Mouse (Mus musculus) neural tube, embryonic 14.5 days (tissue): ENCODE data around the gene Ier2. TPM values are rescaled to one million over a fixed set of nuclear protein-coding genes. Genes with fewer than 3 reads are reported as not detected.
"Not testable (repeated sequence)": the region's sequence is repeated elsewhere in the genome, so short reads cannot be mapped to it uniquely, and the experiment has no call there.

Experiments
- ATAC-seq: fragments of 200-750 bp; cut with Nextera tagmentation; 2 replicates; pipeline ENCODE4 v1.8.0; 2017; ENCODE audit warnings: low read depth, mild to moderate bottlenecking, moderate TSS enrichment, moderate library complexity
- H3K27ac ChIP-seq: fragments of 300-500 bp; sonication (generic); 2 replicates; pipeline ENCODE4 v1.5.1; 2014; ENCODE audit warnings: low read depth, mild to moderate bottlenecking, control low read depth, low read length, moderate library complexity, mixed read lengths
- H3K27me3 ChIP-seq: fragments of 300-500 bp; sonication (generic); 2 replicates; pipeline ENCODE4 v1.6.1; 2014; ENCODE audit warnings: low read length; ENCODE audit not compliant: control insufficient read depth, insufficient read depth
- H3K36me3 ChIP-seq: fragments of 300-500 bp; sonication (generic); 2 replicates; pipeline ENCODE4 v1.6.1; 2014; ENCODE audit warnings: low read length, mixed read lengths; ENCODE audit not compliant: control insufficient read depth, insufficient read depth
- H3K4me1 ChIP-seq: fragments of 300-500 bp; sonication (generic); 2 replicates; pipeline ENCODE4 v1.6.1; 2014; ENCODE audit warnings: low read length; ENCODE audit not compliant: control insufficient read depth, insufficient read depth
- H3K4me2 ChIP-seq: fragments of 300-500 bp; sonication (generic); 2 replicates; pipeline ENCODE4 v1.6.1; 2014; ENCODE audit warnings: mild to moderate bottlenecking, low read depth, low read length, control low read depth
- H3K4me3 ChIP-seq: fragments of 300-500 bp; sonication (generic); 2 replicates; pipeline ENCODE4 v1.5.1; 2014; ENCODE audit warnings: low read depth, low read length, control low read depth, mixed read lengths
- H3K9ac ChIP-seq: fragments of 300-500 bp; sonication (generic); replicated peaks from 2 replicates; pipeline ENCODE4 v1.6.1; 2014; ENCODE audit warnings: low read depth, mild to moderate bottlenecking, control low read depth, low read length, mixed read lengths
- H3K9me3 ChIP-seq: fragments of 300-500 bp; sonication (generic); 2 replicates; pipeline ENCODE4 v1.6.1; 2016; ENCODE audit warnings: low read length; ENCODE audit not compliant: control insufficient read depth
- WGBS: fragments of 180-500 bp; shearing (Covaris S2); extraction: QIAGEN DNeasy Blood & Tissue Kit; methylation state at CpG from one replicate; pipeline ENCODE4 v1.1.7; 2014; 5-methylcytosine and 5-hydroxymethylcytosine counted together
- polyA plus RNA-seq: library from polyadenylated mRNA; unstranded; fragments of >200 nt; fragmentation: Nextera tagmentation; extraction: Ambion mirVana; gene quantifications from 2 replicates; pipeline ENCODE4 v1.2.1, GENCODE M21; 2014

Gene Ier2
- polyA plus RNA-seq, 1 experiment from 2014 or later: 14.4 TPM

DNA sequence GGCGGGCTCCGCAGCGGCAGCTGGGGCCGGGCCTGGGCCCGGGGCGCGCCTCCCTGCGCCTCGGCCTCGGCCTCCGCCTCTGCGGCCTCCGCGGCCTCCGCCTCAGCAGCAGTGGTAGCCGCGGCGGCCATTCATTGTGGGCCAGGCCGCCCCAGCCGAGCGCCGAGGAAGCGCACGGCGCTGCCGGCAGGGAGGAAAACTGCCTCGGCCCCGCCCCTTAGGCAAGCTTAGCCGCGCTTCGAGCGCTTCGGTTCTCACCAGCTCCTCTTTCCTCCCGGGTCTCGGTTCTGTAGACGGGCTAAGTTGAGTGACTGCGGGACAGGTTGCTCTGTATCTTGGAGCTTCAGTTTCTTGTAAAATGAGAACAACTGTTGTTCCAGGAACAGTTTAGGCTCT is 25.1 kb upstream of the Ier2 start, which contains the start of gene Nacc1:
Gene Nacc1, minus strand, starts transcription at position 158 of the 396 bp plus-strand sequence.
- H3K27ac ChIP-seq: peak within 1 kb of the TSS; percentile 84
- no peaks in the 10 kb centered on the region for H3K36me3 ChIP-seq
- H3K9me3 ChIP-seq: no peaks in the 10 kb centered on the region
- peak; percentile 90 for ATAC-seq
- peak within 1 kb of the TSS; percentile 99 for H3K4me3 ChIP-seq
- WGBS: 0% methylated on average over 29 of the region's 37 CpGs
- H3K4me1 ChIP-seq: peaks cover 38% of the 10 kb centered on the region
- peak within 1 kb of the TSS; percentile 82 for H3K4me2 ChIP-seq
- peak within 1 kb of the TSS; percentile 100 for H3K9ac ChIP-seq
- no peaks in the 10 kb centered on the region; the same call in 1 of the 2 replicates for H3K27me3 ChIP-seq

DNA sequence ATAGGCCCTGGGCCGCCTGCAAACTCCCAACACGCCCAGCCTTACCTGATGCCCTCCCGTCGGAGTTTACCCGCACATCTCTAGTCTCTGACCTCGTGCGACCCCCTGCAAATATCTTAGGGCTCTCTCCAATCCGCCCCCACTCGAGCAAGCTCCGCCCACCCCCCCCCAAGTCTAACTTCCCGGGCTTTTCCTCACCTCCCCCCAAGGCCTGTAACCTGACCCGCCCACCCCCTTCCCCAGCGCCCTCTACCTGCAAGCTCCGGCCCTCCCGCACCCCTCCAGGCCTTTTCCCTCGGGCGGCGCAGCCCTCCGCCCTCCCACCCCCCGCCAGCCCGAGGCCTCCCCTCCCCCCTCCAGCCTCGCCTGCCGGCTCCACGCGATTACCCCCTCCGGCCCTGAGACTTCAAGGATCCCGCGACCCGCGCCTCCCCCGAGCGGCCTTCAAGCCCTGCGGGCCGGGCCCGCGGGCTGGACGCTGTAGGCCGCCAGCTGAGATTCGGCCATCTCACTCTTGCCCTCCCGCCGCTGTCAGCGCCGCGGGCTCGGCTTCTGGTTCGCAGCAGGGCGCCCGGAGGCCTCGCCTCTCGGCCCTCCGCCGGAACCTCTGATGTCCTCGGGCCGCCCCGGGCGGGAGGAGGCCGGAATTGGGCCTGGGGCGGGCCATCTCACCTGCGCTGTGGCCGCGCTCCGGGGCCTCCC is 24.5 kb upstream of the Ier2 start:
- peak; percentile 26 for ATAC-seq
- Histone ChIP-seq H3K27me3 (no peaks in the 10 kb centered on the region; the same call in 1 of the 2 replicates), H3K9ac (peak overlapping the region; percentile 100), H3K4me1 (peaks cover 38% of the 10 kb centered on the region), H3K4me2 (peak overlapping the region; percentile 82), H3K9me3 (no peaks in the 10 kb centered on the region), H3K27ac (peak overlapping the region; percentile 84), H3K4me3 (peak overlapping the region; percentile 99), H3K36me3 (no peaks in the 10 kb centered on the region)
- WGBS: under 1% methylated on average over 55 of the region's 62 CpGs

- H3K4me1 ChIP-seq: peaks cover 38% of the 10 kb centered on the region
- no peak for ATAC-seq
- H3K4me3 ChIP-seq: peak within 1 kb of the TSS; percentile 99
- H3K36me3 ChIP-seq: no peaks in the 10 kb centered on the region
- H3K27me3 ChIP-seq: no peaks in the 10 kb centered on the region; the same call in 1 of the 2 replicates
- H3K27ac ChIP-seq: peak within 1 kb of the TSS; percentile 84
- peak within 1 kb of the TSS; percentile 100 for H3K9ac ChIP-seq
- H3K4me2 ChIP-seq: peak within 1 kb of the TSS; percentile 82
- H3K9me3 ChIP-seq: no peaks in the 10 kb centered on the region
- WGBS: 9% methylated on average over 20 of the region's 20 CpGs
Measured at GRCm38 (mm10) chr8:84686191-84687002, 23.7 kb upstream of the Ier2 start, which contains the start of gene Trmt1. TSS of gene Trmt1 (plus strand) at chr8:84686307.

DNA sequence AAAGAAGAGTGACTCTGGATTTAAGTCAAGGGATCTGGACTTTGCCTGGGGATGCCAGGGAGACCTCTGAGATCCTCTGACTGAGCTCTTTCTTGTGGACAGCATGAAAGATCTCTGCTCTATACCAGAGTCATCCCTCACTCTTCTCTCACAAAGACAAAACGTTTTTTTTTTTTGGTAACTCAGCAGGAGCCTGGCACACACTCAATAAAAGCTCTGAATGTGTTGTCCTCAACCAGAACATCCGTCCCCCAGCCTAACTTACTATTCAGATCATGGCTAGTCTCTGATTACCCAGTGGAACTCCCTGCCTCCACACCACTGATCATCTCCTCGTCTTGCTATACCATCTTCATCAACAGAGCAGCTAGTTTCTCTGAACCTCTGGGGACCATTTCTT is 21.9 kb upstream of the Ier2 start:
- peaks cover 31% of the 10 kb centered on the region for H3K4me1 ChIP-seq

DNA sequence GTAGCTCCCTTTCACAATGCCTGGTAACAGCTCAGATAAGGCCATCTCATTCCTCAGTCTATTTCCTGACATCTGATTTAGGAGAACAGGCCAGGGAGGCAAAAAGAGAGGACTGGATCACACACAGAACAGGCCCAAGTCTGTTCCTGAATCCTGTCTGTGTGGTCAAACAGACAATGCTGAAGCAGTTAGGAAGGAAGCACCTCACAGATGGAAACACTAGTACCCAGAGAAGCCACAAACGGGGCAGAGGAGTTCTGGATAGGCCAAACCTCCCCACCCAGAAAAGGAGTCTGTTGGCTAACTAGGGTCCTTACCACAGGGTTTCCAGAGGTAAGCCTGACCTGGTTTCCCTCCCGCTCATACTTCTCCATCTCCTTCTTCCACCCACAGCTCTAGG is 19.6 kb upstream of the Ier2 start:
- Histone ChIP-seq H3K4me3 (no peak overlapping the region), H3K9me3 (no peaks in the 10 kb centered on the region), H3K9ac (no peak overlapping the region), H3K36me3 (no peaks in the 10 kb centered on the region), H3K4me2 (no peak overlapping the region), H3K4me1 (peaks cover 22% of the 10 kb centered on the region), H3K27me3 (no peaks in the 10 kb centered on the region; the same call in 1 of the 2 replicates), H3K27ac (no peak overlapping the region)
- WGBS: 87% methylated on average over 2 of the region's 2 CpGs
- no peak for ATAC-seq

More for the DNA sequence above, 21.9 kb upstream of the Ier2 start:
- no peak overlapping the region for H3K4me3 ChIP-seq
- no peak overlapping the region for H3K4me2 ChIP-seq
- no peak overlapping the region for H3K9ac ChIP-seq
- no peaks in the 10 kb centered on the region for H3K36me3 ChIP-seq
- WGBS: 19% methylated on average over 3 of the region's 3 CpGs
- no peak overlapping the region for H3K27ac ChIP-seq
- H3K27me3 ChIP-seq: no peaks in the 10 kb centered on the region; the same call in 1 of the 2 replicates
- no peak for ATAC-seq
- H3K9me3 ChIP-seq: no peaks in the 10 kb centered on the region

DNA sequence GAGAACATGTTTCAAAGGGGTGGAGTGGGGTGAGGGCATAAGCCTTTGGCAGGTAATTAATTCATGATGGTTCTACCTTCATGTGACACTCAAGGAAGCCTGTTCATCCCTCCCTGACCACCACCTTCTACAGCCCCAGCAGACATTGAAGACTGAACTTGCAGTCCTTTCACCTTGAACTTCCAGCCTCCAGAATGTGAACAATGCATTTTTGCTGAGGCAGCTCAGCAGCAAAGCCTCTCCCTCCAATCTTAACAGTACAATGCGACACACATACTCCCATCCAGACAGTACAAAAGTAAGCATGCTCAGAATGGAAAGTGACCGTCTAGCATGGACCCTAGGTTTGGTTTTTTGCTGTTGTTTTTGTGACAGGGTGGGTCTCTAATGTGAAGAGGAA is 18.8 kb upstream of the Ier2 start:
- Histone ChIP-seq H3K27ac (no peak overlapping the region), H3K4me3 (no peak overlapping the region), H3K9me3 (no peaks in the 10 kb centered on the region), H3K27me3 (no peaks in the 10 kb centered on the region), H3K36me3 (no peaks in the 10 kb centered on the region; the same call in 1 of the 2 replicates), H3K4me2 (no peak overlapping the region), H3K4me1 (peaks cover 18% of the 10 kb centered on the region), H3K9ac (no peak overlapping the region)
- 84% methylated on average over 2 of the region's 2 CpGs for WGBS
- ATAC-seq: no peak

- Histone ChIP-seq H3K4me1 (no peaks in the 10 kb centered on the region), H3K9me3 (no peaks in the 10 kb centered on the region), H3K9ac (no peak overlapping the region), H3K36me3 (peaks cover 25% of the 10 kb centered on the region), H3K4me2 (no peak overlapping the region), H3K4me3 (no peak overlapping the region), H3K27me3 (no peaks in the 10 kb centered on the region), H3K27ac (no peak overlapping the region)
- no peak for ATAC-seq
- 99% methylated on average over 5 of the region's 5 CpGs for WGBS
Measured at GRCm38 (mm10) chr8:84677305-84677704, 14.7 kb upstream of the Ier2 start.

GRCm38 (mm10) chr8:84670295-84671006 is 7.8 kb upstream of the Ier2 start:
- 88% methylated on average over 5 of the region's 5 CpGs for WGBS
- not testable (repeated sequence) for H3K27ac ChIP-seq, H3K27me3 ChIP-seq, ATAC-seq, H3K4me3 ChIP-seq, H3K9ac ChIP-seq, H3K4me2 ChIP-seq, H3K9me3 ChIP-seq
- Histone ChIP-seq H3K36me3 (peaks cover 16% of the 10 kb centered on the region), H3K4me1 (peaks cover 10% of the 10 kb centered on the region)
